Mouse (Mus musculus): ENCODE data around the gene 2310034G01Rik. TPM values are rescaled to one million over a fixed set of nuclear protein-coding genes. Genes with fewer than 3 reads are reported as not detected.

2310034G01Rik gene
- total RNA-seq (2021) (under 1 TPM; 0.34 to 0.43 TPM), polyA plus RNA-seq (2012; rRNA removed) (0.66 and 0.73 TPM in 2 replicates)
- long read RNA-seq, partial matches to known transcripts = 0 of 1 reads
- long read RNA-seq, other reads (novel, unspliced or antisense) = 1 of 1 reads

DNA sequence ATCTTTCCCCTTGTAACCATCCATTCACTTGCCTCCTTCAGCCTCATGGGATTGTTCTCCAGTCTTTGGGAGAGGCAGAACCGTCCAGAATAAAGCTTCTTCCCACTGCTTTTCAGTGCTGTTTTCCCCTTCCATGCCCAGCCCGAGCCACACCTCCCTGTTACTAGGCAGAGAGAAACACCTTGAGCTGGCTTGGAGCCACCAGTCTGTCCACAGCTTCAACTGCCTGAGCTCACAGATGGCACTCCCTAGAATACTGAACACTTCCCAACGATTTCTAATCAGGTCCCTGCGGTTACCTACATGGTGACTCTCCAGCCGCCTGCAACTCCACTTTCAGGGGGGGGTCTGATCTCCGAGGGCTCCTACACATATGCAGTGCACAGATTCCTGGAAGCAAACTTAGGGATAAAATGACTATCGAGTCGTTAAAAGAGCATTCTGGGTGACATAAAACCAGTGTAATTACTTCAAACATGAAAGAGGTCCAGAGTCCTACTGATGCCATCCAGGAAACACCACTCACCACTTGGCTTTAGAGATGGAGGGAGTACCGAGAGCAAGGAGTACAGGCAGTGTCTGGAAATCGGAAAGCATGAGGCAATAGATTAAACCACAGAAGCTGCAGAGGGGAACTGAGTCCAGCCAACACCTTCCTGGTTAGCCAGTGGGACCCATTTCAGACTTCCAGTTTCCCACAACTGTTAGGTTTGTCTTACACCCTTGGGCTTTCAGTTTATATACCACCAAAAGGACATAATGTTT is at the start of gene 2310034G01Rik:
Gene 2310034G01Rik, minus strand, starts transcription at position 135 of the 765 bp plus-strand sequence.
- 47% methylated on average over 10 of the region's 10 CpGs for WGBS
- Histone ChIP-seq H3K27me3 (ENCODE audit: control insufficient read depth, insufficient read depth, low read length) (no peaks in the 10 kb centered on the region), H3K36me3 (ENCODE audit: control insufficient read depth, insufficient read depth, low read length) (no peaks in the 10 kb centered on the region), H3K4me1 (ENCODE audit: control insufficient read depth, insufficient read depth, low read length) (no peaks in the 10 kb centered on the region), H3K79me2 (replicated peaks; ENCODE audit: control insufficient read depth, insufficient read depth, low read length) (no peaks in the 10 kb centered on the region), H3K4me3 (peak within 1 kb of the TSS; percentile 68), H3K9ac (ENCODE audit: low read depth, low read length) (peak within 1 kb of the TSS; percentile 76), H3K27ac (peak within 1 kb of the TSS; percentile 71)
- intact Hi-C loops (cut with DNase I) = no loop called here
- no peak for DNase-seq
- TF ChIP-seq EP300 (IDR thresholded peaks at IDR 0.05; ENCODE audit: insufficient read depth, low read depth, low read length) (no peak), POLR2A (IDR thresholded peaks at IDR 0.05; ENCODE audit: insufficient read depth, low read depth, low read length) (no peak), CTCF (IDR thresholded peaks at IDR 0.05) (no peak)

GRCm38 (mm10) chr19:46399886-46400285 is 49.8 kb upstream of the 2310034G01Rik start:
- Histone ChIP-seq H3K9ac (ENCODE audit: low read depth, low read length) (no peak overlapping the region), H3K4me1 (ENCODE audit: control insufficient read depth, insufficient read depth, low read length) (peaks cover 3% of the 10 kb centered on the region), H3K27ac (no peak overlapping the region), H3K79me2 (replicated peaks; ENCODE audit: control insufficient read depth, insufficient read depth, low read length) (no peaks in the 10 kb centered on the region; the same call in none of the 2 replicates), H3K36me3 (ENCODE audit: control insufficient read depth, insufficient read depth, low read length) (no peaks in the 10 kb centered on the region), H3K4me3 (no peak overlapping the region), H3K27me3 (ENCODE audit: control insufficient read depth, insufficient read depth, low read length) (no peaks in the 10 kb centered on the region)
- TF ChIP-seq CTCF (IDR thresholded peaks at IDR 0.05) (no peak), EP300 (IDR thresholded peaks at IDR 0.05; ENCODE audit: insufficient read depth, low read depth, low read length) (no peak), POLR2A (IDR thresholded peaks at IDR 0.05; ENCODE audit: insufficient read depth, low read depth, low read length) (no peak)
- no peak for DNase-seq
- intact Hi-C loops (cut with DNase I) = loop anchor here (5.0 kb wide), 2 partner anchors 102 to 172 kb away; partner anchors contain the start of genes Arl3, Sfxn2 and Trim8
- WGBS = 74% methylated on average over 7 of the region's 7 CpGs

DNA sequence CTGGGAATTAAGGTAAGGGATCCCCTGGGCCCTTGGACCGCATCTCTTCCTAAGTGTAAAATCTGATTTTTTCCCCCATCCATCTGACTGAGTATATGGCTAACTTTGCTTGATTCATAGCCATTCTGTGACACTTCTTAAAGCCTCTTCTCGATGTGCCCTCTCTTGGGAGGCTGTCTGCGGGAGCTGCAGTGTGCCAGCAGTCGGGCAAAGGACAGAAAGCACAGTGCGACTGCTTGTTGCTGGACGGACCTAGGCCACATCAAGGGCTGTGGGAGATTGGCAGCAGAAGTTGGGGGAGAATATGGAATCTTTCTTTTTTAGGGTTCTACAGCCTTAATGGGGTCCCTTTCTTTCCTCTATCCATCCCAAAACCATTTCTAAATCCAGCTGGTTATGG is 49.3 kb upstream of the 2310034G01Rik start:
- no peak for TF ChIP-seq EP300 (IDR thresholded peaks at IDR 0.05; ENCODE audit: insufficient read depth, low read depth, low read length)
- no peak for TF ChIP-seq POLR2A (IDR thresholded peaks at IDR 0.05; ENCODE audit: insufficient read depth, low read depth, low read length)
- TF ChIP-seq CTCF (IDR thresholded peaks at IDR 0.05) = no peak
- DNase-seq = no peak
- Histone ChIP-seq H3K36me3 (ENCODE audit: control insufficient read depth, insufficient read depth, low read length) (peaks cover under 1% of the 10 kb centered on the region; the same call in 1 of the 2 replicates), H3K27ac (no peak overlapping the region), H3K79me2 (replicated peaks; ENCODE audit: control insufficient read depth, insufficient read depth, low read length) (peaks cover 3% of the 10 kb centered on the region), H3K4me1 (ENCODE audit: control insufficient read depth, insufficient read depth, low read length) (peaks cover 6% of the 10 kb centered on the region), H3K27me3 (ENCODE audit: control insufficient read depth, insufficient read depth, low read length) (no peaks in the 10 kb centered on the region), H3K4me3 (no peak overlapping the region), H3K9ac (ENCODE audit: low read depth, low read length) (no peak overlapping the region)
- WGBS = 75% methylated on average over 6 of the region's 6 CpGs
- intact Hi-C loops (cut with DNase I) = loop anchor here (5.0 kb wide), 2 partner anchors 103 to 173 kb away; partner anchors contain the start of genes Arl3, Sfxn2 and Trim8

- Histone ChIP-seq H3K27ac (no peak overlapping the region), H3K27me3 (ENCODE audit: control insufficient read depth, insufficient read depth, low read length) (no peaks in the 10 kb centered on the region), H3K4me3 (no peak overlapping the region), H3K36me3 (ENCODE audit: control insufficient read depth, insufficient read depth, low read length) (peaks cover 5% of the 10 kb centered on the region), H3K79me2 (replicated peaks; ENCODE audit: control insufficient read depth, insufficient read depth, low read length) (peaks cover 3% of the 10 kb centered on the region), H3K4me1 (ENCODE audit: control insufficient read depth, insufficient read depth, low read length) (peaks cover 10% of the 10 kb centered on the region), H3K9ac (ENCODE audit: low read depth, low read length) (no peak overlapping the region)
- no peak for TF ChIP-seq POLR2A (IDR thresholded peaks at IDR 0.05; ENCODE audit: insufficient read depth, low read depth, low read length)
- no peak for TF ChIP-seq EP300 (IDR thresholded peaks at IDR 0.05; ENCODE audit: insufficient read depth, low read depth, low read length)
- no peak for TF ChIP-seq CTCF (IDR thresholded peaks at IDR 0.05)
- intact Hi-C loops (cut with DNase I) = loop anchor here (5.0 kb wide), 2 partner anchors 104 to 174 kb away; partner anchors contain the start of genes Arl3, Sfxn2 and Trim8
- no peak for DNase-seq
- WGBS = 59% methylated on average over 3 of the region's 3 CpGs
Observed at GRCm38 (mm10) chr19:46398401-46398800, 48.3 kb upstream of the 2310034G01Rik start.

DNA sequence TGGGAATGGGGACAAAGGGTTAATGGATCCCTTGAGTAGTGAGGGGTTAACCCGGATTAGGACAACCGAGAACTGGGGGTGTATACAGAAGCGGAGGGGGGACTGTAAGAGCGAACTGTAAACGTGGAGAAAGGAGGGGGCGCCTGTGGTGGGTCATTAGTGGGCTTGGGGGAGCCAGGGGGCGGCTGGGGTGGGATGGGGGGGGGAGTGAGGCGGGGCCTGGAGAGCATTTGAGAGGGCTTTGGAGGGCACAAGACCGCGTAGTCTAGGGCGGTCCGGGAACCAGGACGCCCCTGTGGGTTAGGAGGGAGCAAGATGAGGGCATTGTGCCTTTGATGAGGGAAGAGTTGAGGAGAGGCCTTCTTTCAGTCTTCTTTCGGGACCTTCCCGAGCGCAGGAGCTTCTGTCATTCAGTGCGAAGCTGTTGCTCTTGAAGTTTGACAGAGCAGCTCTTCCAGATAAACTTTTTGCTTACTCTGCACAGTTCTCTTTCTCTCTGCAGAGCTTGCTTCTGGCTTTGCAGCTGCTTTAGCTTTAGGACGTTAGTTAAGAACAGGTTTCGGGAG is 47.4 kb upstream of the 2310034G01Rik start:
- Histone ChIP-seq H3K36me3 (ENCODE audit: control insufficient read depth, insufficient read depth, low read length) (peaks cover 5% of the 10 kb centered on the region), H3K27me3 (ENCODE audit: control insufficient read depth, insufficient read depth, low read length) (no peaks in the 10 kb centered on the region), H3K4me1 (ENCODE audit: control insufficient read depth, insufficient read depth, low read length) (peaks cover 11% of the 10 kb centered on the region), H3K27ac (peak overlapping the region; percentile 88; the same call in 1 of the 2 replicates), H3K4me3 (peak overlapping the region; percentile 99), H3K9ac (ENCODE audit: low read depth, low read length) (peak overlapping the region; percentile 90), H3K79me2 (replicated peaks; ENCODE audit: control insufficient read depth, insufficient read depth, low read length) (peaks cover 3% of the 10 kb centered on the region)
- intact Hi-C loops (cut with DNase I) = loop anchor here (2.0 to 5.0 kb wide), 3 partner anchors 59 to 175 kb away; partner anchors contain the start of genes Arl3, Cuedc2, Sfxn2 and Trim8
- WGBS = 6% methylated on average over 19 of the region's 19 CpGs
- TF ChIP-seq CTCF (IDR thresholded peaks at IDR 0.05) (no peak), EP300 (IDR thresholded peaks at IDR 0.05; ENCODE audit: insufficient read depth, low read depth, low read length) (no peak), POLR2A (IDR thresholded peaks at IDR 0.05; ENCODE audit: insufficient read depth, low read depth, low read length) (no peak)
- no peak for DNase-seq
